Mouse (Mus musculus) E14TG2a.4 (cell line): ENCODE data around the gene Zfp36.

Experiments
- CTCF ChIP-seq: conservative IDR thresholded peaks from 2 replicates; pipeline ENCODE4 v1.5.1; 2014; ENCODE audit warnings: low read length
- NANOG ChIP-seq: IDR thresholded peaks from 2 replicates; pipeline ENCODE4 v1.6.1; 2014; ENCODE audit warnings: borderline replicate concordance, low read length, mixed read lengths

DNA sequence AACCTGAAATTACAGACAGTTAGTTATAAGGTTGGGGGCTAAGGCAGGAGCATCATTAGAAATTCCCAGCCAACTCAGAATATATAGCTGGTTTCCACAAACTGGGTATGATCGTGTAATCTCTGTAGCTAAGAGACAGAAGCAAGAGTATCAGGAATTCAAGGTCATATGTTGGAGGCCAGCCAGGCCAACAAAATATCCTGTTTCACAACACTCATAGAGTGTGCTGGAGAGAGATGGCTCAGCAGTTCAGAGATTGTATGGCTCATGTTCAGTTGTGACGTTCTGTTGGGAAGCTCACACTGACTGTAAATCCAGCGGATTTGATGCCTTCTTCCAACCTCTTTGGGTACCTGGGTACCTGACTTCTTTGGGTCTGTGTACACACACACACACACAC lies 32.3 kb downstream of the Zfp36 start:
- no peak for TF ChIP-seq CTCF
- TF ChIP-seq NANOG: no peak
